Mouse (Mus musculus) T-helper 1 cell (primary cell): ENCODE data around the gene Afg1l.

Source experiments
- in situ Hi-C: fragments of 300-600 bp; cut with MboI, MseI; formaldehyde crosslinking; loops from one replicate; pipeline ENCODE4 v1.15.1; 2025; ENCODE audit warnings: high pct_unique_total_duplicates

Afg1l gene

DNA sequence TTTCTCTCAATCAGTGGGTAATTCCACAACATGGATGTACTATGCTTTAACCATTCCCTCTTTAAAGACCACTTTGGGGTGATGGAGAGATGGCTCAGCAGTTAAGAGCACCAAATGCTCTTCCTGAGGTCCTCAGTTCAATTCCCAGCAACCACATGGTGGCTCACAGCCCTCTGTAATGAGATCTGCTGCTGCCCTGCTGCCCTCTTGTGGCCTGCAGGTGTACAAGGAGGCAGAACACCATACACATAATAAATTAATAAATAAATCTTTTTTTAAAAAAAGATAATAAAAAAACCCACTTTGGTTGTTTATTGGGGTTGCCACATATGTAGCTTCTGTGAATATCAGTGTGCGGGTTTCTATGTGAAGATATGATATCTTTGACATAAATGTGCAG, 180.4 kb downstream of the Afg1l start:
- in situ Hi-C loops = loop anchor here (5.0 kb wide), 2 partner anchors 471 to 606 kb away; no protein-coding TSS in a partner anchor

GRCm38 (mm10) chr10:42297109-42297508, 181.3 kb downstream of the Afg1l start:
- in situ Hi-C loops = loop anchor here (5.0 kb wide), 2 partner anchors 470 to 605 kb away; no protein-coding TSS in a partner anchor

DNA sequence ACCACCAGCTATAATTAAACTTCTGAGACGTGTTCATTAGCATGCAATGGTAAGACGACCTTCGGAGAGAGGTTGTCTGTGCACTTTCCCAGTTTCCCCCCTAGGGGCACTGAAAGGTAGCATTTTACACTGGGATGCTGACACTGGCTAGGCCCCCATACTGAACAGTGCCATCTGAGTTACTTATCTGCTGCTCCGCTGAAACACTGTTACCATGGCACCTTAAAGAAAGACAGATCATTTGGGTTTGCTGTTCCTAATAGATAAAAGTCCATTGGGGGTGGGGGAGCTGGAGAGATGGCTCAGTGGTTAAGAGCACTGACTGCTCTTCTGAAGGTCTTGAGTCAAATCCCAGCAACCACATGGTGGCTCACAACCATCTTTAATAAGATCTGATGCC, 181.8 kb downstream of the Afg1l start:
- in situ Hi-C loops = loop anchor here (5.0 kb wide), 2 partner anchors 469 to 604 kb away; no protein-coding TSS in a partner anchor

DNA sequence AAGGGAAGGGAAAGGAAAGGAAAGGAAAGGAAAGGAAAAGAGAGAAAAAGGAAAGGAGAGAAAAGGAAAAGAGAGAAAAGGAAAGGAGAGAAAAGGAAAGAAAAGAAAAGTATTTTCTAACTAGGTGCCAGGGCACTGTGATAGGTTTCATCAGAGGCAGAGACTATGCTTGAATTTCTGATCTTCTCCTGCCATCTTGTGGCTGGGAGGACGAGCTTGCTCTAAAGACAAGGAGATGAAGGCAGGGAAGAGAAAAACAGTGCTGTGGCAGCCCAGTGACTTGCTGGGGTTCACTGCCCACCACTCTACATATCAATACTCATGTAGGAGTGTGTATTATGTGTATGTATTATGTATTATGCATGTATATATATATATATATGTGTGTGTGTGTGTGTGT, 183.3 kb downstream of the Afg1l start:
- in situ Hi-C loops = loop anchor here (5.0 kb wide), 2 partner anchors 468 to 603 kb away; no protein-coding TSS in a partner anchor

GRCm38 (mm10) chr10:42294392-42294791, 184.0 kb downstream of the Afg1l start:
- in situ Hi-C loops = loop anchor here (5.0 kb wide), 2 partner anchors 267 to 307 kb away; no protein-coding TSS in a partner anchor

DNA sequence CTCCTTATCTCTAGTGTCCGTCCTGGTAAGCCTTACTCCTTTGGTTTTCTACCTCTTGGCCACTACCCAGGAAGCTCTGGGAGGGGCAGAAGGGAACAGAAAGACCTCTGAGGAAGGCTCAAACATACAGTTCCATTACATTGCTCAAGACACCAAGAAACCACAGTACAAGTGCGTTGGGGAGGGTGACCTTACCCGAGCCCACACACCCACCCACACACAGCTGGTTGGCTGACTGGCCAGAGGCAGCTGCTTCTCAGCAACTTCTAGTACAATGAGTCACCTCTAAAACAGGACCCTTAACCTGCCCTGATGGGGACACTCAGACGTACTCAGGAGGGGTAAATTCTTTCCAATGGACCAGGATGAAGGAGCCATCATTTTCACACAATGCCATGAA, 184.5 kb downstream of the Afg1l start:
- in situ Hi-C loops = loop anchor here (5.0 kb wide), 2 partner anchors 267 to 307 kb away; no protein-coding TSS in a partner anchor

GRCm38 (mm10) chr10:42291360-42291759, 187.0 kb downstream of the Afg1l start:
- in situ Hi-C loops = loop anchor here (5.0 kb wide), 2 partner anchors 264 to 304 kb away; no protein-coding TSS in a partner anchor

DNA sequence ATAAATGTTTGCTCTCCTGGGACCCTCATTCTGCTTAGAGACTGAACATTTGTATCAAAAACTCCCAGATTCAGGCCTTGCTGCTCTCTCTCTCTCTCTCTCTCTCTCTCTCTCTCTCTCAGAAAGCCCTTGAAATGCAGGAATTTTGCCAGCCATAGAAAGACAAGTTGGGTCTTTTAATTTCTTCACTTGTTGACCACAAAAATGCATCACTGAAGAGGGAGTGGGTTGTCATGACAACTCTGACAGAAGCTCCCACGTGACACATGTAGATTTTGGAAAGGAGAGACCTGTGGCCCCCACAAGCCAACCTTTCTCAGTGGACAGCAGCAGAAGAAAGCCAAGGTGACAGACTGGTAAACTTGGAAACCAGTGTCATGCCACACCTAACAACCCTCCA, 190.7 kb downstream of the Afg1l start:
- in situ Hi-C loops = no loop called here

DNA sequence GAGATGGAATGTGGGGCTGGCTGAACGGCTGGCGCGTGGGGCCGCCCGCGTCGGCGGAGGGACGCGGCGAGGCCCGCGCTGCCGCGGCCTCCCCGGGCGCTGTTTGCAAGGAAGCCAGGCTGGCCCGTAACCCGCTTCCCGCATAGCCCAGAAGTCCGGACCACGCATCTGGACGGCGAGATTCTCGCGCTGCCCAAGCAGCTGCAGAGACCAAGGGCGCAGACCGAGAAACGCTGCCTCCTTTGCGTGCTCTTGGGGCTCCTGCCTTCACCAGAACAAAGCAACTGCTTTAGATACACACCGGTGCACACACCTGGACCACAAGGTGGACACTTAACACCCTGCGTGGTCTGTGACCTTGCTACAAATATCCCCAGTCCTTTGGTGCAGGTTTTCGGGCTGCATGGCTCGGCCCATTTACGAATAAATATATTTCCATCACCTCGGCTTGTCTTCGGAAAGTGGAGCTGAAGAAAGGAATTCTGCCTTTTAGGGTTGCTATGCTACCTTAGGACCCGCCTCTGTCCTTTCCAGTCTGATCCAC, 200.0 kb downstream of the Afg1l start:
- in situ Hi-C loops = loop anchor here (10.0 kb wide), 1 partner anchor 616 kb away; no protein-coding TSS in a partner anchor

DNA sequence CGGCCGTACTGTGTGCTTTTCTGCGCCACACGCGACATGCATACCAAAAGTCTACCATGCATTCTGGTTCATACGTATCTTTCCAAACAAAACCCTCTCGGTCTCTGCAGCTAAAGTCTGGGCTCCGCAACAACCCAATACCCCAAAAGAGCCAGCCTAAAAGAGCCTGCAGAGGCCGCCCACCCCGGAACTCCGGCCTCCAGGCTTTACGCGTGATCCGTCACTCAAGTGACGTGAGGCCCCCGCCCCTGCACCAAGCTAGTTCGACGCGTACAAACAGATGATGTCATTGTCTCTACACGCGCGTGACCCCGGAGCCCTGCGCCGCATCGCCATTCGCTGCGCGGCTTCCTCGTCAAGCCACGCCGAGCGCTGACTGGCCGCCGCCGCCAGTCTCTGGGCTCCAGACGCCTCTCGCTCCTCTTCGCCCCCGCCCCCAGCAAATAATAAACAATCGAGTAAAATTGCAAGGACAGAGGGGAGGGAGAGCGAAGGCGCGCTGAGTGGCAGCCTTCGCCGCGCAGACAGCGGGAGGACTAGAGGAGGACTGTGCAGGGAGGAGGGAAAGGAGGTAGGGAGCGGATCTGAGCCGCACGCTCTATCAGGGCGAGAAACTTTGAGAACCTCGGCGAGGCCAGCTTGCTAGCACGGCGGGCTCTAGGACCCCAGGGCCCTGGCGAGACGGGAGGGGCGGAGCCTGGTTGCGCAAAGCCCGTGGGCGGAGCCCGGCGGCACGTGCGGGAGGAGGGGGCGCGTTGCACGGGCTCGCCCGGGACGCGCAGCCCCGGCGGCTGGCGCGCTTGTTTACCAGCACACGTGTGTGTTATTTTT, 200.7 kb downstream of the Afg1l start:
- in situ Hi-C loops = loop anchor here (10.0 kb wide), 1 partner anchor 617 kb away; no protein-coding TSS in a partner anchor

- in situ Hi-C loops = loop anchor here (10.0 kb wide), 1 partner anchor 618 kb away; no protein-coding TSS in a partner anchor
These were observed 201.6 kb downstream of the Afg1l start, which contains the start of gene Foxo3 for GRCm38 (mm10) chr10:42276507-42277345. Gene Foxo3, minus strand, starts transcription at chr10:42276755.

GRCm38 (mm10) chr10:42275871-42276501, 202.4 kb downstream of the Afg1l start:
- in situ Hi-C loops = loop anchor here (10.0 kb wide), 1 partner anchor 619 kb away; no protein-coding TSS in a partner anchor

DNA sequence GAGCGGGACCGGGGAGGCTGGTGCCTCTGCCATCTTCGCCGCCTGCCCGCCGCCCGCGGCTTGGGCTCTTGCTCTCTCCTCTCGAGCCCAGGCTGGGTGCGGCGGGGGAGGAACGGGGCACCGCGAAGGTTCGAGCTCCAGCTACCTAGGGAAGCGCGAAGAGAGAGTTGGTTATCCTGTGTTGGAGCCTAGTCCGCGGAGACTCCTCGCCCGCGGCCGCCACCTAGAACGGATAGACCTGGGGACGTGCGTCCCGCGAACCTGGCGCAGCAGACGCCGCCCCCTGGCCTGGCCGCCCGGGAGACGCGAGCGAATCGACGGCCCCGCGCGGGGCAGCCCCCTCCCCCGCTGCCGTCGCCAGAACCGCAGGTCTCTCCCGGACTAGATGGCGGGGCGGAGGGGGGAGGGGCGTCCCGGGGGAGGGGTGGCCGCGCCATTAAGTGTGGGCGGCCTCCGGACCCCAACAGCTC, 202.9 kb downstream of the Afg1l start:
- in situ Hi-C loops = loop anchor here (10.0 kb wide), 1 partner anchor 619 kb away; no protein-coding TSS in a partner anchor

GRCm38 (mm10) chr10:42274712-42275400, 203.5 kb downstream of the Afg1l start:
- in situ Hi-C loops = loop anchor here (10.0 kb wide), 1 partner anchor 620 kb away; no protein-coding TSS in a partner anchor

GRCm38 (mm10) chr10:42273760-42274691, 204.3 kb downstream of the Afg1l start:
- in situ Hi-C loops = loop anchor here (10.0 kb wide), 1 partner anchor 621 kb away; no protein-coding TSS in a partner anchor

DNA sequence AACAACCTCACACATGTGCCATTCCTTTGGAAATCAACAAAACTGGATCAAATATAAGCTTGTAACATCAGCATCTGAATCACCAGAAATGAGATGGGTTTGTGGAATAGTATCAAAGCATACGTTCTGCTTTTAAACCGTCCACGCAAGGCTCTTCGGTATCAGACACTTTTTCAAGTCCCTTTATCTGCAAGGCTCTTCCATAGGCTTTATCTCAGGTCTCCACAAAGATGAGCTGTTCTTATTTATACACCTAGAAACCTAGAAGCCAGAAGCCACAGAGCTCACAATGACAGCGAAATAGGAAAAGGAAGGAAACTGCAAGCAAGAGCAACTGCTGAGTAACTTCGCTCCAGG, 205.0 kb downstream of the Afg1l start:
- in situ Hi-C loops = loop anchor here (10.0 kb wide), 1 partner anchor 621 kb away; no protein-coding TSS in a partner anchor

DNA sequence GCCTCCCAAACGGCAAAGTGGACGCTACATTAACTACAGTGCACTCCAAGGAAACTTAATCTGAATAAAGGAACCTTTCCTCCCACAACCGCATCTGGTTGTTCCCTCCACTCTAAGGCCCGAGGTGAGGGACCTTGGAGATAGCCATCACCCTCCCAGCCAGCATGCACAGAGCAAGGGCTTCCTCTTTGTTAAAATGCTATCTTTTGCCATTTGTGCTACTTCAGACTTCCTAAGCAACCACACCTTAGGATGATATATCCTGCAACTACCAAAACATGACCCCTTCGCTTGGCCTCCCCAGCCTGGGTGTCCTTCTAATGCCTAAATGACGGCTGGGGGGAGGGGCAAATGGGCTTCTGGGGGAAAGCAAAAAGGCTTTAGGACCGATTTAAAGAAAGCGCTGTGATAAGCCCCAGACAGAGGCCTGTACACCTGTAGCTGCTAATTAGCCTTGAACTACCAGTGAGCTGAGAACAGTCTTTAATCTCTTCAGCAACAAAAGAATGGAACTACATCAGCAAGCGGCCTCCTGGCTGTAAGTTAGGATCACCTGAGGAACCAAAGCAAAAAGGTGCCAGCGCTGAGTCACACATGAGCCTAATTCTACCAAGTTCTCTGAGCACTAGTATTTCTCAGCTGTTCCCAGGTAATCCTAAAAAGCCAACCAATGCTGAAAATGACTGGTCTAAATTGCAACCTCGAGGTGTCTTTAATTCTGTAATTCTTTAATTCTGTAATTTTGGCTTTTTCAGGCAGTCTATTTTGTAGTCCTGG, 206.7 kb downstream of the Afg1l start:
- in situ Hi-C loops = loop anchor here (10.0 kb wide), 1 partner anchor 623 kb away; no protein-coding TSS in a partner anchor
